Mouse (Mus musculus) common myeloid progenitor, adult 5-6 weeks (primary cell): ENCODE data around the gene Pdzk1. TPM values are rescaled to one million over a fixed set of nuclear protein-coding genes. Genes with fewer than 3 reads are reported as not detected.

Source experiments
- ATAC-seq: replicated peaks from 2 replicates; pipeline ENCODE4 v1.8.0; 2016; ENCODE audit warnings: low read depth, mild to moderate bottlenecking, moderate TSS enrichment, inconsistent platforms; ENCODE audit not compliant: poor library complexity, severe bottlenecking
- total RNA-seq: library from RNA; stranded (forward); fragments of 200-1000, 187-1606 nt; gene quantifications from 2 replicates; pipeline ENCODE4 v1.2.3, GENCODE M21; 2017

The Pdzk1 gene
- 0.50 and 1.5 TPM in 2 replicates for total RNA-seq

GRCm38 (mm10) chr3:96828984-96829383 is at the start of gene Pdzk1, which contains the start of gene Cd160:
Gene Pdzk1, plus strand, starts transcription at chr3:96829284.
Gene Cd160, minus strand, starts transcription at chr3:96829351.
- ATAC-seq: no peak

- ATAC-seq: no peak
Observed at GRCm38 (mm10) chr3:96782236-96782635, 46.8 kb upstream of the Pdzk1 start.

- 0 out of 2 replicates have a peak, but pooled peaks have one; percentile 22 for ATAC-seq
Observed at GRCm38 (mm10) chr3:96787784-96788183, 41.3 kb upstream of the Pdzk1 start.

- ATAC-seq: no peak
Observed at GRCm38 (mm10) chr3:96788506-96788905, 40.6 kb upstream of the Pdzk1 start.

- ATAC-seq: no peak
Observed at GRCm38 (mm10) chr3:96800254-96800653, 28.8 kb upstream of the Pdzk1 start.

- ATAC-seq: no peak
Observed at GRCm38 (mm10) chr3:96802214-96802613, 26.9 kb upstream of the Pdzk1 start.

- ATAC-seq: no peak
Observed at GRCm38 (mm10) chr3:96808136-96808535, 20.9 kb upstream of the Pdzk1 start.

GRCm38 (mm10) chr3:96808651-96809050 is 20.4 kb upstream of the Pdzk1 start:
- ATAC-seq: no peak

GRCm38 (mm10) chr3:96811232-96811631 is 17.9 kb upstream of the Pdzk1 start:
- ATAC-seq: no peak

- peak; percentile 80 for ATAC-seq
Observed at GRCm38 (mm10) chr3:96812395-96813091, 16.5 kb upstream of the Pdzk1 start.

- peak; percentile 68 for ATAC-seq
Observed at GRCm38 (mm10) chr3:96813106-96813505, 16.0 kb upstream of the Pdzk1 start.

- peak; percentile 62 for ATAC-seq
Observed at GRCm38 (mm10) chr3:96813591-96814244, 15.4 kb upstream of the Pdzk1 start.

- ATAC-seq: no peak
Observed at GRCm38 (mm10) chr3:96814342-96814741, 14.7 kb upstream of the Pdzk1 start.

GRCm38 (mm10) chr3:96820116-96820915 is 8.8 kb upstream of the Pdzk1 start:
- no peak for ATAC-seq

GRCm38 (mm10) chr3:96821581-96821980 is 7.5 kb upstream of the Pdzk1 start:
- ATAC-seq: no peak

GRCm38 (mm10) chr3:96823701-96824100 is 5.4 kb upstream of the Pdzk1 start:
- no peak for ATAC-seq

- no peak for ATAC-seq
Observed at GRCm38 (mm10) chr3:96824614-96825013, 4.5 kb upstream of the Pdzk1 start.

GRCm38 (mm10) chr3:96825261-96825660 is 3.8 kb upstream of the Pdzk1 start:
- no peak for ATAC-seq

- ATAC-seq: no peak
Observed at GRCm38 (mm10) chr3:96828308-96828864, 698 bp upstream of the Pdzk1 start.

- ATAC-seq: no peak
Observed at GRCm38 (mm10) chr3:96829856-96830255, 772 bp downstream of the Pdzk1 start.
